Mouse (Mus musculus) myocyte (in vitro differentiated cells): ENCODE data around the gene Fam214a.

Experiments used
- CEBPB ChIP-seq: IDR thresholded peaks from 2 replicates; pipeline ENCODE4 v1.6.1; 2011; ENCODE audit warnings: mild to moderate bottlenecking, moderate library complexity; ENCODE audit not compliant: poor library complexity, insufficient read depth, severe bottlenecking
- E2F4 ChIP-seq: IDR thresholded peaks from one replicate; pipeline ENCODE4 v1.6.1; 2011; ENCODE audit warnings: mild to moderate bottlenecking, control low read depth, moderate library complexity; ENCODE audit not compliant: insufficient read depth
- MAX ChIP-seq: IDR thresholded peaks from one replicate; pipeline ENCODE4 v1.6.1; 2011; ENCODE audit warnings: low read depth, mild to moderate bottlenecking, control low read depth
- MYOD1 ChIP-seq, 3 experiments: IDR thresholded peaks; one replicate each; pipeline ENCODE4 v1.6.1; 2011; ENCODE audit warnings: control low read depth in 2 of 3, low read depth in 2 of 3, mild to moderate bottlenecking in 2 of 3, moderate library complexity in 1 of 3; ENCODE audit not compliant: insufficient read length in 2 of 3, control insufficient read depth in 1 of 3
- POLR2A ChIP-seq: IDR thresholded peaks from one replicate; pipeline ENCODE4 v1.6.1; 2011; ENCODE audit warnings: low read depth, mild to moderate bottlenecking, control low read depth, moderate library complexity; ENCODE audit not compliant: insufficient read length
- POLR2AphosphoS2 ChIP-seq: IDR thresholded peaks from one replicate; pipeline ENCODE4 v1.6.1; 2011; ENCODE audit warnings: low read depth, control low read depth; ENCODE audit not compliant: insufficient read length
- REST ChIP-seq: IDR thresholded peaks from one replicate; pipeline ENCODE4 v1.6.1; 2011; ENCODE audit warnings: mild to moderate bottlenecking, control low read depth, moderate library complexity; ENCODE audit not compliant: insufficient read depth, insufficient read length
- TCF12 ChIP-seq: IDR thresholded peaks from one replicate; pipeline ENCODE4 v1.6.1; 2011; ENCODE audit warnings: mild to moderate bottlenecking, control low read depth; ENCODE audit not compliant: poor library complexity, insufficient read depth, severe bottlenecking
- USF1 ChIP-seq: IDR thresholded peaks from one replicate; pipeline ENCODE4 v1.6.1; 2011; ENCODE audit warnings: low read depth, mild to moderate bottlenecking, control low read depth, moderate library complexity

GRCm38 (mm10) chr9:74961073-74961575 lies 8.4 kb downstream of the Fam214a start:
- no peak for TF ChIP-seq E2F4
- TF ChIP-seq POLR2AphosphoS2: no peak
- TF ChIP-seq USF1: no peak
- no peak for TF ChIP-seq POLR2A
- TF ChIP-seq MYOD1 (IDR thresholded peaks at IDR 0.05; ENCODE audit: control insufficient read depth in 1 of 3, insufficient read length in 2 of 3, low read depth in 2 of 3): no peak
- no peak for TF ChIP-seq TCF12
- no peak for TF ChIP-seq REST
- no peak for TF ChIP-seq CEBPB
- TF ChIP-seq MAX: no peak
